Mouse (Mus musculus) forebrain, embryonic 14.5 days (tissue): ENCODE data around the gene Slc35a5. TPM values are rescaled to one million over a fixed set of nuclear protein-coding genes. Genes with fewer than 3 reads are reported as not detected.

ENCODE experiments used
- ATAC-seq: fragments of 200-750 bp; cut with Nextera tagmentation; 2 replicates; pipeline ENCODE4 v1.8.0; 2017; ENCODE audit warnings: mild to moderate bottlenecking, moderate library complexity
- DNase-seq: peaks from one replicate; pipeline ENCODE4 v3.0.0-alpha.2; 2015; ENCODE audit warnings: low spot score
- H3K27ac ChIP-seq: fragments of 300-500 bp; sonication (generic); 2 replicates; pipeline ENCODE4 v1.5.1; 2014; ENCODE audit warnings: low read depth, mild to moderate bottlenecking, control low read depth, low read length, moderate library complexity
- H3K27me3 ChIP-seq: fragments of 300-500 bp; sonication (generic); replicated peaks from 2 replicates; pipeline ENCODE4 v1.6.1; 2014; ENCODE audit warnings: low read length, control low read depth, mixed read lengths; ENCODE audit not compliant: control insufficient read depth, insufficient read depth
- H3K36me3 ChIP-seq: fragments of 300-500 bp; sonication (generic); 2 replicates; pipeline ENCODE4 v1.6.1; 2014; ENCODE audit warnings: low read length, control low read depth; ENCODE audit not compliant: control insufficient read depth, insufficient read depth
- H3K4me1 ChIP-seq: fragments of 300-500 bp; sonication (generic); 2 replicates; pipeline ENCODE4 v1.6.1; 2014; ENCODE audit warnings: antibody characterized with exemption, low read length, control low read depth; ENCODE audit not compliant: control insufficient read depth, insufficient read depth
- H3K4me2 ChIP-seq: fragments of 300-500 bp; sonication (generic); 2 replicates; pipeline ENCODE4 v1.6.1; 2014; ENCODE audit warnings: mild to moderate bottlenecking, control low read depth, low read length
- H3K4me3 ChIP-seq: fragments of 300-500 bp; sonication (generic); 2 replicates; pipeline ENCODE4 v1.5.1; 2014; ENCODE audit warnings: low read depth, low read length, control low read depth
- H3K9ac ChIP-seq: fragments of 300-500 bp; sonication (generic); 2 replicates; pipeline ENCODE4 v1.6.1; 2014; ENCODE audit warnings: mild to moderate bottlenecking, low read length, control low read depth, moderate library complexity
- H3K9me3 ChIP-seq: fragments of 300-500 bp; sonication (generic); replicated peaks from 2 replicates; pipeline ENCODE4 v1.6.1; 2016; ENCODE audit warnings: low read length, control low read depth, mixed read lengths; ENCODE audit not compliant: control insufficient read depth
- WGBS: fragments of 180-500 bp; shearing (Covaris S2); extraction: QIAGEN DNeasy Blood & Tissue Kit; methylation state at CpG from one replicate; pipeline ENCODE4 v1.1.7; 2014; 5-methylcytosine and 5-hydroxymethylcytosine counted together
- polyA plus RNA-seq: library from polyadenylated mRNA; unstranded; fragments of >200 nt; fragmentation: Nextera tagmentation; extraction: Ambion mirVana; gene quantifications from 2 replicates; pipeline ENCODE4 v1.2.1, GENCODE M21; 2014

Slc35a5 gene
- polyA plus RNA-seq, 1 experiment from 2014 or later, result 24.4 TPM

- Histone ChIP-seq H3K9ac (no peak overlapping the region), H3K27ac (no peak overlapping the region), H3K4me3 (no peak overlapping the region), H3K9me3 (no peaks in the 10 kb centered on the region), H3K36me3 (no peaks in the 10 kb centered on the region), H3K27me3 (no peaks in the 10 kb centered on the region), H3K4me1 (no peaks in the 10 kb centered on the region), H3K4me2 (no peak overlapping the region)
- DNase-seq (peak; percentile 88), ATAC-seq (peak; percentile 81; the same call in 1 of the 2 replicates)
- 16% methylated on average over 10 of the region's 10 CpGs for WGBS
Observed at GRCm38 (mm10) chr16:45090005-45090404, 68.5 kb downstream of the Slc35a5 start.

Other genes starting within 250 kb of the Slc35a5 start
- not detected in 2 replicates for gene Cd200r3, start 215.0 kb downstream of the Slc35a5 start, polyA plus RNA-seq
- 14.1 and 22.6 TPM in 2 replicates for gene Ccdc80, start 65.3 kb downstream of the Slc35a5 start, polyA plus RNA-seq
- 41.2 and 47.7 TPM in 2 replicates for gene Atg3, start 79 bp upstream of the Slc35a5 start, polyA plus RNA-seq
- gene Btla, start 65.6 kb upstream of the Slc35a5 start, polyA plus RNA-seq, result 0.09 and 0.13 TPM in 2 replicates